Mouse (Mus musculus) retina, embryonic 14.5 days (tissue): ENCODE results near the gene Dcun1d2.
A peak's percentile ranks its signal among the peaks of the same experiment; 100 is the strongest.
"Not testable (repeated sequence)": the region's sequence is repeated elsewhere in the genome, so short reads cannot be mapped to it uniquely, and the experiment has no call there.

Experiments
- DNase-seq: peaks from one replicate; pipeline ENCODE4 v3.0.0-alpha.2; 2015; ENCODE audit warnings: low spot score

Gene Dcun1d2

GRCm38 (mm10) chr8:13287692-13288623 lies at the start of gene Dcun1d2, which contains the start of gene Tmco3:
Dcun1d2 (minus strand) TSS chr8:13288131.
Tmco3 (plus strand) TSS chr8:13288190.
- DNase-seq: peak; percentile 98

DNA sequence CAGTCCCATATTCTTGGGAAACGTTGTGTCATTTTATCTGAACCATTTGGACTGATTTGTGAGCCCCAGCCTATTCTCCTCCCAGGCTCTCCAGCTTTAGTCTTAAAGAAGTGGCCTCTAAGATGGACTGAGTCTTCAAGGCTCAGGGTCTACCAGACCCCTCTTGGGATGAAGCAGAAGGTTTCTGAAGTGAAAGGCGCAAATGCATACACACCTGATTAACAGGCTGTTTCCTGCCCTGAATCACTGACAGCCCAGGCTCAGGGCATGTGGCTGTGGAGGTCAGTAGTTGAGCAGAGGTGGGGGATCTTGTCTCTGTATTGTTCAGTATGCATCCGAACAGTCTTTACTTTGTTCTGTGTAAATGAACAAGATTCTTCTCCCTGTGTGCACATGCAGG lies 49.7 kb upstream of the Dcun1d2 start:
- DNase-seq: peak; percentile 17

GRCm38 (mm10) chr8:13337245-13337644 lies 49.3 kb upstream of the Dcun1d2 start:
- DNase-seq: not testable (repeated sequence)

DNA sequence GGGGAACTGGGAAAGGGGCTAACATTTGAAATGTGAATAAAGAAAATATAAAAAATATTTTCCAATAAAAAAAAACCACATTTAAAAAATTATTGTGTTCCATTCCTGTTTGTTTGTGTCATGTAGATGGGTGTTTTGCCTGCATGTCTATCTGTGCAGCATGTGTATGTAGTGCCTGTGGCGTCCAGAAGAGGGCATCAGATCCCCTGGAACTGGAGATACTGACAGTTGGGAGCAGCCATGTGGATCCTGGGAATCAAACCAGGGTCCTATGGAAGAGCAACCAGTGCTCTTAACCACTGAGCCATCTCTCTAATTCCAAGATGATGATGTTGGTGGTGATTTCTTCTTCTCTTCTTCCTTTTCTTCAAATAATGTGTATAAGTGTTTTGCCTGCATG lies 46.7 kb upstream of the Dcun1d2 start:
- no peak for DNase-seq

GRCm38 (mm10) chr8:13326598-13326997 lies 38.7 kb upstream of the Dcun1d2 start:
- DNase-seq: peak; percentile 70

DNA sequence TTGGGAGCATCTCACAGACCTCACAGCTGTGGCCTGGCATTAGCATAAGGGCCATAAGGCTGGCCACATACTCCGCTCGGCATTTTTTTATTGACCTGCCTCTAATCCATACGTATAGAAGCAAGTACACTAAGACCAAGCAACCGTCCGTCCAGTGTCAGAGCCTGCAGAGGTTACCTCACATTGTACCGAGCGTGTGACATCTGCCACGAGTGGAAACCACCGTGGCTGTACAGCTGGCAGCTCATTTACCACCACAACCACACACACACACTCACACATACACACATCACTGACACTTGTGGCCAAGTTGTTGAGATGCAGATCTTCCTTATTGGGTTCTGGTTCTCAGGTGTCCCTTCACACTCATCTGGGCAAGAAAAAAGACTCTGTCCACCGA lies 28.7 kb upstream of the Dcun1d2 start:
- no peak for DNase-seq

GRCm38 (mm10) chr8:13314922-13315321 lies 27.0 kb upstream of the Dcun1d2 start:
- no peak for DNase-seq

DNA sequence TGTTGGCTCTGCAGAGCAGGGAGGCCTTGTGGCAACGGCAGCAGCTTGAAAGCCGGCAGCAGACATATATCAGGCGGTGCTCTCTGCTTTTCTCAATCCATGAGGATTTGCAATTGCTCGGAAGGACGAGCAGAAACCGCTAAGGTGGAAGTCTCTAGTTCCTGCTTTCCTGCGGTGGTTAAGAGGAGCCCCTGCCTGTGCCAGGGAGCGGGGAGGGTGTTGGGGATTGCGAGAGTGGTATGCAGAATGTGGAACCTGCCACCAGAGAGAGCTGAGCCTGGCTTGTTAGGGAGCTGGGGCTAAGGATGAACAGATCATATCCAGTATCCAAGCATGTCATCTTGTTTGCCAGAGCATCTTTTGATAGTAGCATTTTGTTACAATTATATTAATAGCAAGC lies 19.0 kb upstream of the Dcun1d2 start:
- DNase-seq: no peak

- no peak for DNase-seq
Measured at GRCm38 (mm10) chr8:13306309-13306909, 18.5 kb upstream of the Dcun1d2 start.

GRCm38 (mm10) chr8:13305884-13306283 lies 18.0 kb upstream of the Dcun1d2 start:
- DNase-seq: no peak

- no peak for DNase-seq
Measured at GRCm38 (mm10) chr8:13305459-13305858, 17.5 kb upstream of the Dcun1d2 start.

- no peak for DNase-seq
Measured at GRCm38 (mm10) chr8:13301036-13301435, 13.1 kb upstream of the Dcun1d2 start.

- no peak for DNase-seq
Measured at GRCm38 (mm10) chr8:13299571-13299970, 11.6 kb upstream of the Dcun1d2 start.

GRCm38 (mm10) chr8:13293677-13294470 lies 5.9 kb upstream of the Dcun1d2 start:
- DNase-seq: no peak

DNA sequence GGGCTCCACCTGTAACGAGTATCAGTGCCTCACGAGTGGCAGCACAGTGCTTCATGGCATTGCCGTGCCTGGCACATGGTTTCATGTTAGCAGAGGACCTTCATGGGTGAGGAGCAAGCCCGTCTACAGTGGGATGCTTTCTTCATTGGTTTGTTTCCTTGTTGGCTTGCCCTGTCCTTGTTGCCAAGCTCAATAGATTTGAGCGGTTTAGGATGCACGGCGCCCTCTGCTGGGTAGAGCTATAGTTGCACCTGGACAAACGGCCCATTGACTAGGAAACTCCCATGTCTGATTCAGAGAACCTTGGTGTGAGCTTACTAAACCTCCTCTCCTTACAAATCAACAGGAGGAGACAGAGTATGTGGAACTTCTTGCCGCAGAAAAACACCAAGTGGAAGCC lies 4.4 kb upstream of the Dcun1d2 start:
- peak; percentile 87 for DNase-seq

- no peak for DNase-seq
Measured at GRCm38 (mm10) chr8:13288646-13289045, 715 bp upstream of the Dcun1d2 start.

DNA sequence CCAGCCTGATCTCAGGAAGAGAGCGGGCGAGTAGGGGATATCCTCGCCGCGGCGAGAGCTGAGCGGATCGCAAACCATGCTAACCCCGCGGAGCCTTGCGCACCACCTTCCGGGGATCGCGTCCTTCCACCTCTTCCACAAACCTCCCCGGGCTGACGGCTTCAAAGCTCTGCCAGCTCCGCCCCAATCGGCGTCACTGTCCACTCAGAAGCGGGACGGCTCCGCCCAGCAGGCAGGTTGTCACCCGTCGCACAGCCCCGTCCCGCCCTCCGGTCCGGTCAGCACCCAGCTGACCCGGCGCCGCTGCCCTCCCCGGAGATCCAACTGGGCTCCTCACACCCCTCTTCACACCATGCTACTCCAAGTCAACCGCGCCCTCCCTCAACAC lies 633 bp downstream of the Dcun1d2 start:
- DNase-seq: peak; percentile 81

GRCm38 (mm10) chr8:13283200-13283599 lies 4.7 kb downstream of the Dcun1d2 start:
- DNase-seq: no peak

GRCm38 (mm10) chr8:13276941-13277447 lies 10.9 kb downstream of the Dcun1d2 start:
- DNase-seq: no peak

GRCm38 (mm10) chr8:13272834-13273233 lies 15.1 kb downstream of the Dcun1d2 start:
- DNase-seq: no peak

DNA sequence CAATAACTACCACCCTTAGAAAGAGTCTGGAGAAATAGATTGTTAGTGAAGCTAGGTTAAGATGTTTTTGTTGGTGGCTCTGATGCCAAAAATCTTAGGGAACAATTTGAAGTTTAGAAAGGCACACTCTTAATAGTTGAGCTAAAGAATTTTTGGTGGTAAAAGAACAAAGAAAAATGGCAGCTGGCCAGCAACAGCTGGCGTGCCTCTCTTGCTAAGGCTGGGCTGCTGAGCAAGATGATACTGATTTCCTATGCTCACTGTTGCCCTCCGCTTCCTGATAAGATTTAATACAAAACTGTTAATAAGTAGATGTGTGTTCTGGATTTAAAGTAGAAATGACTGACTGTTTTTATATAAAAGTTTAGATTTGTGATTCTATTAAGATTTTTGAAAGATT lies 20.4 kb downstream of the Dcun1d2 start:
- DNase-seq: no peak

DNA sequence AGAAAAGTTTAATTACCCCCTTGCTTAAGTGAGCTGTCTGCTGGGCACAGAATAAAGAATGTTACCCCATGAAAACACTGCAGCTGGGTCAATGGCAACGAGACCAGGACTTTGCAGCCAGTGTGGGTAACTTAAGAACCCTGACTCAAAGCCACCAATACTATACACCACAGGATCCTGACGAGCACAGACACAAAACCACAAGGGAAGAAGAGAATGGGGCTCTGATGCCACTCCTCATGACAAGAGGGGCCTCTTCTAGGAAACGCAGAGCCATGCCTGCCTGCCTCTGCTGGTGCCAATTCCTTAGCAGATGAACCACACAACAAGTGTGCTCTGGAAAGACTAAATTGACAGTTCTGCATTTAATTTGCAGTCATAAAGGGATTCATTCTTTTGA lies 24.6 kb downstream of the Dcun1d2 start:
- DNase-seq: no peak
